Mouse (Mus musculus) intestine, embryonic 14.5 days (tissue): Measurements from ENCODE around the gene Osbpl9. TPM values are rescaled to one million over a fixed set of nuclear protein-coding genes. Genes with fewer than 3 reads are reported as not detected.

ENCODE experiments used
- ATAC-seq: fragments of 200-750 bp; cut with Nextera tagmentation; replicated peaks from 2 replicates; pipeline ENCODE4 v1.8.0; 2017; ENCODE audit warnings: low read depth, moderate number of reproducible peaks, moderate TSS enrichment, moderate library complexity; ENCODE audit not compliant: low FRiP score, low TSS enrichment
- DNase-seq: peaks from one replicate; pipeline ENCODE4 v3.0.0-alpha.2; 2018; ENCODE audit warnings: low spot score
- H3K27ac ChIP-seq: fragments of 300-500 bp; sonication (generic); 2 replicates; pipeline ENCODE4 v1.5.1; 2014; ENCODE audit warnings: low read depth, mild to moderate bottlenecking, control low read depth
- H3K27me3 ChIP-seq: fragments of 300-500 bp; sonication (generic); replicated peaks from 2 replicates; pipeline ENCODE4 v1.6.1; 2014; ENCODE audit warnings: low read length, control low read depth; ENCODE audit not compliant: control insufficient read depth, insufficient read depth
- H3K36me3 ChIP-seq: fragments of 300-500 bp; sonication (generic); 2 replicates; pipeline ENCODE4 v1.6.1; 2014; ENCODE audit warnings: low read length, control low read depth; ENCODE audit not compliant: control insufficient read depth, insufficient read depth
- H3K4me1 ChIP-seq: fragments of 300-500 bp; sonication (generic); replicated peaks from 2 replicates; pipeline ENCODE4 v1.6.1; 2014; ENCODE audit warnings: low read length, control low read depth, mixed read lengths; ENCODE audit not compliant: control insufficient read depth, insufficient read depth
- H3K4me2 ChIP-seq: fragments of 300-500 bp; sonication (generic); 2 replicates; pipeline ENCODE4 v1.6.1; 2014; ENCODE audit warnings: low read length
- H3K4me3 ChIP-seq: fragments of 300-500 bp; sonication (generic); 2 replicates; pipeline ENCODE4 v1.5.1; 2014; ENCODE audit warnings: low read depth, low read length, control low read depth, mixed read lengths
- H3K9ac ChIP-seq: fragments of 300-500 bp; sonication (generic); 2 replicates; pipeline ENCODE4 v1.6.1; 2014; ENCODE audit warnings: mild to moderate bottlenecking, low read length
- H3K9me3 ChIP-seq: fragments of 300-500 bp; sonication (generic); 2 replicates; pipeline ENCODE4 v1.6.1; 2016; ENCODE audit warnings: low read length, control low read depth; ENCODE audit not compliant: control insufficient read depth
- WGBS: fragments of 180-500 bp; shearing (Covaris S2); extraction: QIAGEN DNeasy Blood & Tissue Kit; methylation state at CpG from one replicate; pipeline ENCODE4 v1.1.7; 2014; 5-methylcytosine and 5-hydroxymethylcytosine counted together
- polyA plus RNA-seq: library from polyadenylated mRNA; unstranded; fragments of >200 nt; fragmentation: Nextera tagmentation; extraction: Ambion mirVana; gene quantifications from 2 replicates; pipeline ENCODE4 v1.2.1, GENCODE M21; 2014

Gene Osbpl9
- polyA plus RNA-seq, 1 experiment from 2014 or later = 53.6 TPM

DNA sequence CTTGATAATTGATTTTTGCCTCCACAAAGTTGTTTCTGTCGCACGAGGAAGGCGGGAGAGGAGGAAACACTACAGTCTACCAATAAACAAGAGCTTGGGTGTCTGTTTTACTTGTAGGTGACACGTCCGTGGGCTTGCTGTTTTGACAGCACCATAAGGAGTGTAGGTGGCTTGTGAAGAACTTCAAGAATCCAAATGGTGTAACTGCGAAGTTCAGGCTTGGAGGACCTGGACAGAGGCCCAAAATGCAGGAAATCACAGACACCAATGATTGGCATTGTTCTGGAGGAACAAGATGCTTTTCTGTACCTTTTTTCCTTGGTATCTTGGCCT is 83.8 kb downstream of the Osbpl9 start:
- H3K4me3 ChIP-seq = peak overlapping the region; percentile 64

DNA sequence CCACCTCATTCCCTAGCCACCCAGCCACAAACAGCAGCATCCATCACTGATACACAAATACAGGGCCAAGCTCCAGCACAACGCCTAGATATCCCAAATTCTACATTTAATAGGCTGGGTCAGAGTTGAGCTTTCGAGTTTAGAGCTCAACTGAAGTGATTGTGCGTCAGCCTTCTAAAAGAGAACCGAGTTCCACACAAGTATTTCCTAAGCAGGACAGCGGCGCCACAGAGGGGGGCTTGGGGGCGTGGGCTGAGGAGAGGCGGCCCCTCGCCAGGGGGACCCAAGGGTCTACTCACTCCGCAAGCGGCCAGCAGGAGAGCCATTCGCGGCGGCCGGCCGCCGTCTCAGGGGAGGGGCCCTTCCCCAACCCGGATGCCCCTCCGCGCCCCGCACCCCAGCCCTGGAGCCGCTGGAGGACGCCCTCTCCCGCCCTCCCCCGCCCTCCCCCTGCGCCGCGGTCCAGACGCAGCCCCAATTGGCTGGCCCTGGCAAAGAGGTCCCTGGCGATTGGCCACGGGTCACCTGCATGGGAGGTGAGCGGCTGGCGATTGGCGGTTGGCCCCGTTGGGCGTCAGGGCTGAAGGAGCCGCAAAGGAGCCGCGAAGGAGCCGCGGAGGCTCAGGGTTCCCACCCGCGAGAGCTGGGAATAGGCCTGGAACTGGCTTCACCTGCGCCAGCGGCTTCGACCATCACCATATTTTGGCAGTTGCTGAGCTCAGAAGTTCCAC is 84.3 kb downstream of the Osbpl9 start:
- H3K27me3 ChIP-seq = no peaks in the 10 kb centered on the region
- DNase-seq (peak; percentile 93), ATAC-seq (peak; percentile 99)
- no peaks in the 10 kb centered on the region for H3K36me3 ChIP-seq
- WGBS = under 1% methylated on average over 34 of the region's 46 CpGs
- H3K9me3 ChIP-seq = no peaks in the 10 kb centered on the region
- peak overlapping the region; percentile 64 for H3K4me3 ChIP-seq
- H3K9ac ChIP-seq = peak overlapping the region; percentile 67
- peak overlapping the region; percentile 56 for H3K4me2 ChIP-seq
- H3K27ac ChIP-seq = peak overlapping the region; percentile 84
- peaks cover 12% of the 10 kb centered on the region for H3K4me1 ChIP-seq

More for the DNA sequence above, 83.8 kb downstream of the Osbpl9 start:
- Histone ChIP-seq H3K36me3 (no peaks in the 10 kb centered on the region), H3K9ac (peak overlapping the region; percentile 67), H3K27me3 (no peaks in the 10 kb centered on the region), H3K27ac (peak overlapping the region; percentile 84; the same call in 1 of the 2 replicates), H3K9me3 (no peaks in the 10 kb centered on the region), H3K4me2 (peak overlapping the region; percentile 56), H3K4me1 (peaks cover 12% of the 10 kb centered on the region)
- WGBS = 5% methylated on average over 6 of the region's 6 CpGs
- ATAC-seq (peak; percentile 32; the same call in 1 of the 2 replicates), DNase-seq (no peak)

DNA sequence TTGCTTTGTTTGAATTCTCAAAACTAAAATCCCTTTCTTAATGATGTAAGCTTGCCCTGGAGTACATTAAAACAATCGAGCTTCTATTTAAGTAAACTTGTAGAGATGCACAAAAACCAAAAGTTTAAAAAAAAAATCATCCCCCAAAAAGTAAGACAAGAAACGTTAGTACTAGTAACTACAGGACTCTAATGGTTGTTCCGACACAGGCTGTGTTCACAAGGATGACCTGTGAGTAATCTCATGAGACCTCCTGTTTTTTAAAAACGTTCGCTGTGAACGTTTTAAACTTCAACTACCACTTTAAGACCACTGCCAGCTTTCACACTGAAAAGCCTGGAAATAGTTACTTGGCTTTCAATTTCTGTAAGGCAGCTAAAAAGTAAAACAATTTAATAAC is 85.1 kb downstream of the Osbpl9 start:
- H3K4me1 ChIP-seq = peaks cover 12% of the 10 kb centered on the region
- peak overlapping the region; percentile 56 for H3K4me2 ChIP-seq
- no peak overlapping the region for H3K27ac ChIP-seq
- H3K9ac ChIP-seq = peak overlapping the region; percentile 67
- no peaks in the 10 kb centered on the region for H3K9me3 ChIP-seq
- ATAC-seq (no peak), DNase-seq (no peak)
- H3K36me3 ChIP-seq = no peaks in the 10 kb centered on the region
- WGBS = 21% methylated on average over 6 of the region's 6 CpGs
- H3K27me3 ChIP-seq = no peaks in the 10 kb centered on the region
- peak overlapping the region; percentile 64 for H3K4me3 ChIP-seq

DNA sequence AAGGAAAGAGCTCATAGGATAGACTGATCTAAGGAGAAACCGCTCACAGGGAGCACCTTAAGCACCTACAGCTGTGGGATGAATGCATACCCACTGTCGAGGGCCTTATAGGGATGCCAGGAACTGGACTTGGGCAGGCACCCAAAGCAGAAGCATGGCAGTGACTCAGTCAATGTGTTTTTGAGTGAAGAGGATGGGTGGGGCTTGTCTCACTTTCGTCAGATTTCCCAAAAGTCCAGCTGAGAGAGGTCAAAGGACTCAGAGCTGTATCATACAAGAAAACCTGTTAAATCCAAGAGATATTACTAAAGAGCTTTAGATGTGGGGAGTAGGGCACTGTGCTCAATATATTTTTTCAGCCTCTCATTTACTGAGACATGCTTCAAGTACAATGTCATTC is 85.6 kb downstream of the Osbpl9 start:
- Histone ChIP-seq H3K27me3 (no peaks in the 10 kb centered on the region), H3K4me2 (peak overlapping the region; percentile 56), H3K4me1 (peaks cover 12% of the 10 kb centered on the region), H3K9me3 (no peaks in the 10 kb centered on the region), H3K4me3 (peak overlapping the region; percentile 64; the same call in 1 of the 2 replicates), H3K9ac (no peak overlapping the region), H3K27ac (no peak overlapping the region), H3K36me3 (no peaks in the 10 kb centered on the region)
- ATAC-seq = no peak
- WGBS = 79% methylated on average over 3 of the region's 3 CpGs
- no peak for DNase-seq

DNA sequence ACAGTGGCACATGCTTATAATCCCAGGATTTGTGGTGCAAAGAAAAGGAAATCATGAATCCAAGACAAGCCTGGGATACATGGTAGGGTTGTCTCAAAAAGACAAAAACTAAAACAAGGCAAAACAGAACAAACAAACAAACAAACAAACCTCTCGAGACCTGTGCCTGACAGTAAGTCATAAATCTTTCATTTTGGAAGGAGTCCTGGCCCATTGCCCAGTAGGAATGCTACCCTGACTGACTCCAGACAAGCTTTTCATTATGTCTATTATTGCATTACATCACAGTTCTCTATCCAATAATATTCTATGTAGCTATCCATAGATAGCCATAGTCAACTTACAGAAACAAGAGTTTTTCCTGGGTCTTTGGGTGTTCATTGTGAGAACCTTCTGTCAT is 86.3 kb downstream of the Osbpl9 start:
- Histone ChIP-seq H3K27me3 (no peaks in the 10 kb centered on the region), H3K36me3 (no peaks in the 10 kb centered on the region), H3K9ac (no peak overlapping the region), H3K9me3 (no peaks in the 10 kb centered on the region), H3K4me3 (no peak overlapping the region), H3K27ac (no peak overlapping the region), H3K4me2 (no peak overlapping the region), H3K4me1 (peaks cover 12% of the 10 kb centered on the region)
- DNase-seq (no peak), ATAC-seq (no peak)
- 20% methylated on average over 1 of the region's 1 CpGs for WGBS

DNA sequence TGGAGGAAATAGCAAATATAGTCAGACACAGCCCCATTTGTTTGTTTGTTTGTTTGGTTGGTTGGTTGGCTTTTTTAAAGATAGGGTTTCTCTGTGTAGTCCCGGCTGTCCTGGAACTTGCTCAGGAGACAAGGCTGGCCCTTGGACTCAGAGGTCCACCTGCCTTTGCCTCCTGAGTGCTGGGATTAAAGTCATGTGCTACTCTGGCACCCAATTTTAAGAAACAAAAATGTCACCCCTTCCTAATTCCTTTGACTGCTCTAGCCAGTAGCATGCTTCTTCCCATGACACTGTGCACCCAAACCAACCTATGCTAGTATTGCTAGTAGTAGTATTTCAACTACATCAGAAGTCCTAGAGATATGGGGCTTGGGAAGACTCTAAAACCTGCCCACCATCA is 87.8 kb downstream of the Osbpl9 start:
- Histone ChIP-seq H3K27me3 (no peaks in the 10 kb centered on the region), H3K4me3 (no peak overlapping the region), H3K9ac (no peak overlapping the region), H3K36me3 (no peaks in the 10 kb centered on the region), H3K9me3 (no peaks in the 10 kb centered on the region), H3K4me2 (no peak overlapping the region), H3K27ac (no peak overlapping the region), H3K4me1 (peaks cover 12% of the 10 kb centered on the region)
- no peak for ATAC-seq
- 91% methylated on average over 1 of the region's 1 CpGs for WGBS
- DNase-seq = no peak

DNA sequence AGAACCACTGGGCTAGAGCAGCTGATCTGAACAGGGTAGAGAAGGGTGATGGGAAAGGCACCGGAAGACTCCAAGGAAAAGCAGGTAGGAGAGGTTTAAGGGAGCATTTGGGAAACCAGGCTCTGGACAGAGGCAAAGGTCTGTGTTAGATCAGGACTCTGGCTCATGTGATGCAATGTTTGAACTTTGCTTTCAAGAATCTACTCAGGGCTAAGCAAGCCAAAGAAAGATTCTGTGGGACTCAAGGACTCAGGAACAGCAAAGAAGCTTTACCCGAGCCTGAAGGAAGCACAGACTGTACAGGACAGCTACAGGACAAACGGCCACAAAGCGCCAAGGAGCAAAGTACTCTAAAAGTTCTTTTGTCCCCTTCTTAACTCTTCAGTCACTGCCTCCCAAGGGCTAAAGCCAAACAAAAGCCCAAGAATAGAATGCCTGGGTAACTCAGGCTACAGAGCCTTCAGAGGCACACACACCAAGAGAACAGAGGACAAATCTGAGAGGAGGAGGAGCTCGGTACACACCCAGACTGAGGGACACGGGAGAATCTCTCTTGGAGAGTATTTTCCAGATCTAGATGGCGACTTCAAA is 89.1 kb downstream of the Osbpl9 start:
- Histone ChIP-seq H3K9me3 (no peaks in the 10 kb centered on the region), H3K27ac (no peak overlapping the region), H3K36me3 (no peaks in the 10 kb centered on the region), H3K4me1 (peaks cover 9% of the 10 kb centered on the region), H3K27me3 (no peaks in the 10 kb centered on the region), H3K9ac (no peak overlapping the region), H3K4me2 (no peak overlapping the region), H3K4me3 (no peak overlapping the region)
- ATAC-seq = no peak
- DNase-seq = no peak
- 67% methylated on average over 7 of the region's 7 CpGs for WGBS

DNA sequence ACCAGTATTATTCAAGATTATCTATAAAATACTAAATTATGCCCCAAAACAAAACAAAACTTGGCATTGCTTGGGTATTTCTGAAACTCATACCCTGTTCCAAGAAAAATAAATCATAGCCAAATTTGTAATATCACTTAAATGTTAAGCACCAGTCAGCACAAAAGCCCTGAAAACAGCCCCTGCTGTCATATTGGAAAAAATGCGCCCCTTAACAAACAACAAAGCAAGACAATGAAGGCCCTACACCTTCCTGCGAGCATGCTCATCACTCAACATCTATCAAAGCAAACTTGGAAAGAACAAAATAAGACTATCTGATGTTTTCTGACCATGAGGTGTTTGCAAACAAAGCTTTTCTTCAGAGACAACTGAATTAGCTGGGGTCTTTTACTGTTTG is 91.1 kb downstream of the Osbpl9 start:
- Histone ChIP-seq H3K4me1 (no peaks in the 10 kb centered on the region), H3K4me2 (no peak overlapping the region), H3K9me3 (no peaks in the 10 kb centered on the region), H3K27me3 (no peaks in the 10 kb centered on the region), H3K27ac (no peak overlapping the region), H3K9ac (no peak overlapping the region), H3K4me3 (no peak overlapping the region), H3K36me3 (no peaks in the 10 kb centered on the region)
- ATAC-seq = no peak
- 86% methylated on average over 2 of the region's 2 CpGs for WGBS
- DNase-seq = no peak

DNA sequence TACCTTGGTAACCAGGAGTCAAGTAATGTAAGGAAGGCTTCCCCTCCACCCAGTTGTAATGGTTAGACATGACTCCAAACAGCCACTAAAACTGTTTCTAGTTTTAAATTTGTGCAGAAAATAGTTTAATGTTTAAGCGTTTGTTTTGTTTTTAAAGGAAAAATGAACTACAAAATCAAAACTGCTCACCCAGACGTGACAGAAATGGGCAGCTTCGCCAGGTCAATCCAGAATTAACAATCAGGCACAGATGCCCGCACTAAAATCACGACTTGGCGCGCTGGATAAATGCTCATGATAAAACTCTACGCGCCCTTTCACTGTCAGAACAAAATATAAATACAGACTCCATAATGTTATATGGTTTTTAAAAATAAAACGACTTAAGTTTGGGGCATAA is 92.4 kb downstream of the Osbpl9 start:
- ATAC-seq = no peak
- Histone ChIP-seq H3K9me3 (no peaks in the 10 kb centered on the region), H3K36me3 (no peaks in the 10 kb centered on the region), H3K9ac (no peak overlapping the region), H3K27ac (no peak overlapping the region), H3K4me2 (no peak overlapping the region), H3K4me3 (no peak overlapping the region), H3K4me1 (no peaks in the 10 kb centered on the region), H3K27me3 (no peaks in the 10 kb centered on the region)
- 89% methylated on average over 10 of the region's 10 CpGs for WGBS
- DNase-seq = no peak
